Mouse (Mus musculus) hindbrain, embryonic 11.5 days (tissue): ENCODE data around the gene Olfr598. TPM values are rescaled to one million over a fixed set of nuclear protein-coding genes. Genes with fewer than 3 reads are reported as not detected.
"Not testable (repeated sequence)": the region's sequence is repeated elsewhere in the genome, so short reads cannot be mapped to it uniquely, and the experiment has no call there.

Experiments
- ATAC-seq: fragments of 200-750 bp; cut with Nextera tagmentation; 2 replicates; pipeline ENCODE4 v1.8.0; 2017; ENCODE audit warnings: mild to moderate bottlenecking, moderate TSS enrichment, moderate library complexity; ENCODE audit not compliant: low FRiP score
- DNase-seq: peaks from one replicate; pipeline ENCODE4 v3.0.0-alpha.2; 2015; ENCODE audit warnings: low spot score
- H3K27ac ChIP-seq: fragments of 300-500 bp; sonication (generic); 2 replicates; pipeline ENCODE4 v1.5.1; 2014; ENCODE audit warnings: mild to moderate bottlenecking, low read depth, low read length
- H3K27me3 ChIP-seq: fragments of 300-500 bp; sonication (generic); 2 replicates; pipeline ENCODE4 v1.6.1; 2014; ENCODE audit warnings: mild to moderate bottlenecking, low read length, moderate library complexity, mixed read lengths; ENCODE audit not compliant: control insufficient read depth, insufficient read depth
- H3K36me3 ChIP-seq: fragments of 300-500 bp; sonication (generic); 2 replicates; pipeline ENCODE4 v1.6.1; 2014; ENCODE audit warnings: mild to moderate bottlenecking, low read length, moderate library complexity, mixed read lengths; ENCODE audit not compliant: control insufficient read depth, insufficient read depth
- H3K4me1 ChIP-seq: fragments of 300-500 bp; sonication (generic); replicated peaks from 2 replicates; pipeline ENCODE4 v1.6.1; 2014; ENCODE audit warnings: low read length, mixed read lengths; ENCODE audit not compliant: control insufficient read depth, insufficient read depth
- H3K4me2 ChIP-seq: fragments of 300-500 bp; sonication (generic); replicated peaks from 2 replicates; pipeline ENCODE4 v1.6.1; 2014; ENCODE audit warnings: mild to moderate bottlenecking, low read depth, low read length
- H3K4me3 ChIP-seq: fragments of 300-500 bp; sonication (generic); 2 replicates; pipeline ENCODE4 v1.5.1; 2014; ENCODE audit warnings: low read depth, low read length
- H3K9ac ChIP-seq: fragments of 300-500 bp; sonication (generic); 2 replicates; pipeline ENCODE4 v1.6.1; 2014; ENCODE audit warnings: low read depth, low read length
- H3K9me3 ChIP-seq: fragments of 300-500 bp; sonication (generic); 2 replicates; pipeline ENCODE4 v1.6.1; 2016; ENCODE audit warnings: low read length; ENCODE audit not compliant: control insufficient read depth
- WGBS: fragments of 180-500 bp; shearing (Covaris S2); extraction: QIAGEN DNeasy Blood & Tissue Kit; methylation state at CpG from one replicate; pipeline ENCODE4 v1.1.7; 2014; 5-methylcytosine and 5-hydroxymethylcytosine counted together
- polyA plus RNA-seq: library from polyadenylated mRNA; unstranded; fragments of >200 nt; fragmentation: Nextera tagmentation; extraction: Ambion mirVana; gene quantifications from 2 replicates; pipeline ENCODE4 v1.2.1, GENCODE M21; 2014

Olfr598 gene
- polyA plus RNA-seq, result not detected in 2 replicates

DNA sequence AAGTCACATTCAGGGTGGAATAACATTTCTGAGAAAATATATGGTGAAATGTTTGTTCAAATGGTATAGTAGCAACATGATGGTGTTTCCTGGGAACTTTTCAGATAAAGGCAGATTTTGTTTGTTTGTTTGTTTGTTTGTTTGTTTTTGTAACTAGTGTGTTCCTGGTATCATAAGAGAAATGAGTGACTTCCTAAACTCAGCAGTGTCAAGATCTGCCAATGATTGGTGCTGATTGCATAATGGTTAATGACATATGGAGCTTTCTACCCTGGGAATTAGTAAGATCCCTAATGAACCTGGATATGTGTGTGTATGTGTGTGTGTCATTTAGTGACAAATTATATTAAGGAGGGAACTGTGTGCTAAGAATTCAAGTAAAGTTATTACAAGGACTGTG lies at the start of gene Olfr598:
Gene Olfr598 (plus strand): TSS at position 301 of the 400 bp plus-strand sequence.
- no peak for ATAC-seq

DNA sequence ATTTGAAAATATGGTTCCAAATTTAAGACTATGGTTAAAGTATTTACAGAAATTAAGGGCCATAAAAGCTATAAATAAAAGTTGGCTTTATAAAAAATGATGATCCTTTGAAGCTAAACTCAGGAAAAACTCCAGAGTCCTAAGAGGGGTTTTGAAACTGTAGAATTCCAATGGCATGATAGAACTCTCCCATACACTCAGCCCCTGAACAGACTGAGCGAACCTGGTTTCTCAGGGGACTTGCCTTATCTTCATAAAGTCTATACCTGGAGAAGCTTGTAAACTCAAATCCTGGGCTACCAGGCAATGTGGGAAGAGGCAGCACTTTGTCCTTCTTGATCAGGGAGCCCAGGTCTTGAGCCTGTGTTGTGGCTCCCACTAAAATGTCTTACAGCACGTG lies 18.0 kb upstream of the Olfr598 start, which contains the start of gene Olfr596:
Gene Olfr596 (plus strand): TSS at position 301 of the 400 bp plus-strand sequence.
- 94% methylated on average over 2 of the region's 2 CpGs for WGBS
- DNase-seq, H3K36me3 ChIP-seq, H3K4me3 ChIP-seq, H3K27ac ChIP-seq, ATAC-seq, H3K4me2 ChIP-seq, H3K9me3 ChIP-seq, H3K27me3 ChIP-seq, H3K4me1 ChIP-seq, H3K9ac ChIP-seq: not testable (repeated sequence)

More for the DNA sequence above, at the start of gene Olfr598:
- H3K9me3 ChIP-seq, result no peaks in the 10 kb centered on the region
- no peaks in the 10 kb centered on the region for H3K4me1 ChIP-seq
- H3K36me3 ChIP-seq, result no peaks in the 10 kb centered on the region
- no peak within 1 kb of the TSS for H3K4me3 ChIP-seq
- H3K4me2 ChIP-seq, result no peak within 1 kb of the TSS
- no peak for DNase-seq
- no peaks in the 10 kb centered on the region for H3K27me3 ChIP-seq
- no peak within 1 kb of the TSS for H3K9ac ChIP-seq
- no peak within 1 kb of the TSS for H3K27ac ChIP-seq

DNA sequence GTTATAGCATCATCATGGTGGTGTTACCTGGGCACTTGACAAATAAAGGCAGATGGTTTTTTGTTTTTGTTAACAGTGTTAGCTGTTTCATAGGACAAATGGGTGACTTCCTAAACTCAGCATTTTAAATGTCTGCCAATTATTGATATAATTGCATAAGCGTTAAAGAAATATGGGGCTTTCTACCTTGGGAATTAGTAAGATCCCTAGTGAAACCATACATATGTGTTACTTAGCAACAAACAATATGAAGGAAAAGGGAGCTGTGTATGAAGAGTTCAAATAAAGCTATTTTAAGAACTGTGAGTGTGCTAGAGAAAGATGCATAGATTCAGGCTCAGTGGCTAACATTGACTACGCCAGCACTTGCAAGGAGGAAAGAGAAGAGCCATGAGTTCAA lies 7.4 kb upstream of the Olfr598 start, which contains the start of gene Olfr597:
Gene Olfr597 (plus strand): TSS at position 301 of the 400 bp plus-strand sequence.
- not testable (repeated sequence) for H3K36me3 ChIP-seq, ATAC-seq, H3K9me3 ChIP-seq, H3K9ac ChIP-seq, H3K27me3 ChIP-seq, H3K4me1 ChIP-seq, H3K27ac ChIP-seq, H3K4me2 ChIP-seq, DNase-seq, H3K4me3 ChIP-seq
- WGBS, result 91% methylated on average over 2 of the region's 2 CpGs

DNA sequence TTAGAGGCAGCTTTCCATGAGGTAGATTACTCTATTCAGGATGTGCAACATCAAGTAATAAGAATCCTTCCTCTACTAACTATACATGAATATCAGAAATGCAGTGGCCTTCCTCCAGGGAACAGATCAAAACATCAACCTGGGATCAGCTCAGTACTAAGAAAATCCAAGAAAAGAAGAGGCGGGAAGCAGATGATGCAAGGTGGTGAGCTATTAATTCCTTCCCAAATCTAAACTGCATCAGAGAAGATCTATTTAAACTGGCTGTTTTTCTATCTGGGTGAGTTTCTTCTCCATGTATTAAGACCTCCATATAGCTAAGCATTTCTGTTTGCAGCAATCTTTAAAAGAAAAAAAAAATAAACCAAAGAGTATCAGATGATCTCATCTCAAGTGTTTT lies 12.2 kb downstream of the Olfr598 start, which contains the start of gene Olfr599:
Gene Olfr599 (plus strand): TSS at position 301 of the 400 bp plus-strand sequence.
- no peaks in the 10 kb centered on the region for H3K36me3 ChIP-seq
- H3K9me3 ChIP-seq, result no peaks in the 10 kb centered on the region
- no peak within 1 kb of the TSS for H3K4me2 ChIP-seq
- H3K4me3 ChIP-seq, result no peak within 1 kb of the TSS
- no peak within 1 kb of the TSS for H3K27ac ChIP-seq
- H3K27me3 ChIP-seq, result no peaks in the 10 kb centered on the region
- H3K4me1 ChIP-seq, result no peaks in the 10 kb centered on the region
- 92% methylated on average over 1 of the region's 1 CpGs for WGBS
- DNase-seq, result no peak
- no peak within 1 kb of the TSS for H3K9ac ChIP-seq
- ATAC-seq, result no peak

DNA sequence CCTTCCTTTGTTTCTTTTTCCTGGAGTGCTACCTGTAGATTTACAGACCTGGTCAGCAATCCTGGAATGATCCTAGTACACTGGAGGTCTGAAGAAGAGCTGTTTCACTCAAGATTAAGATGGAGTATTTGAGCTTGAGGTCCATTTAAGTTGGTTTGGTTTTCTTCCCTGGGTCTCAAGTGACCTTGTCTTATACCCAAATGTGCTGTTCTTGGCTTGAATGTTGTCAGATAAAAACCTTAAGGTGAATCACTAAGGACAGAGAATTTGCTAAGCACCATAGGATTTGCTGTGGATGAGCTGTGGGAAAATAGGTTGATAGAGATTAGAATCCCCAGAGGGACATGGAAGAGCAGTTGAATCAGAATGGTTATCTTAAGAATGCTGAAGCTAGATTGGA lies 26.2 kb downstream of the Olfr598 start, which contains the start of gene Olfr600:
Gene Olfr600 (minus strand): TSS at position 101 of the 400 bp plus-strand sequence.
- Histone ChIP-seq H3K4me2 (no peak within 1 kb of the TSS), H3K27me3 (no peaks in the 10 kb centered on the region), H3K27ac (no peak within 1 kb of the TSS), H3K4me3 (no peak within 1 kb of the TSS), H3K36me3 (no peaks in the 10 kb centered on the region), H3K9me3 (no peaks in the 10 kb centered on the region), H3K4me1 (no peaks in the 10 kb centered on the region), H3K9ac (no peak within 1 kb of the TSS)
- no peak for DNase-seq
- no peak for ATAC-seq

DNA sequence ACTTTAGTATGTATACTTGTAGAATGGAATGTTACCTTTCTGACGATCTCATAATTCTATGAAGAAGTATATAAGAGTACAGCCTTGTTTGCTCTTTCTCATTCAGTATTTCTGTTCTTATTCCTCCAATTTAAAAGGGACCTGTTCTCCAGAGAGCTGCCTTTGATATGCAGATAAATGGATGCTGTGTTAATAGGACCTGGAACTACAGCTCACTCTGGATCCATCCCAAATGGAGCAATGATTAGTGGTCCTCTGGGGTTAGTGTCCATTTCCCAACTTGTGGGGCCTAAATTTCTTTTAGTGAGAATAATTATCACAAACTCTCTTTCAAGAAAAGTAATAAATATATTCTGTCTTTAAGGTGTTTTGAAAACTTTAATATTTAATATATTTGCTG lies 39.2 kb downstream of the Olfr598 start, which contains the start of gene Olfr601:
Gene Olfr601 (minus strand): TSS at position 101 of the 400 bp plus-strand sequence.
- Histone ChIP-seq H3K4me2 (no peak within 1 kb of the TSS), H3K9ac (no peak within 1 kb of the TSS), H3K4me3 (no peak within 1 kb of the TSS), H3K9me3 (no peaks in the 10 kb centered on the region), H3K4me1 (no peaks in the 10 kb centered on the region), H3K36me3 (no peaks in the 10 kb centered on the region), H3K27ac (no peak within 1 kb of the TSS), H3K27me3 (no peaks in the 10 kb centered on the region)
- no peak for ATAC-seq
- DNase-seq, result no peak
- 91% methylated on average over 1 of the region's 1 CpGs for WGBS

Other genes starting within 250 kb of the Olfr598 start
- gene Olfr584, start 241.7 kb upstream of the Olfr598 start, polyA plus RNA-seq, result not detected in 2 replicates
- not detected in 2 replicates for gene Olfr585, start 225.8 kb upstream of the Olfr598 start, polyA plus RNA-seq
- gene Olfr586, start 197.9 kb upstream of the Olfr598 start, polyA plus RNA-seq, result not detected in 2 replicates
- not detected in 2 replicates for gene Olfr588-ps1, start 182.7 kb upstream of the Olfr598 start, polyA plus RNA-seq
- gene Olfr589, start 167.2 kb upstream of the Olfr598 start, polyA plus RNA-seq, result not detected in 2 replicates
- not detected in 2 replicates for gene Olfr591, start 145.2 kb upstream of the Olfr598 start, polyA plus RNA-seq
- not detected in 2 replicates for gene Olfr592, start 138.8 kb upstream of the Olfr598 start, polyA plus RNA-seq
- gene Olfr593, start 111.7 kb upstream of the Olfr598 start, polyA plus RNA-seq, result not detected in 2 replicates
- not detected in 2 replicates for gene Olfr594, start 106.6 kb upstream of the Olfr598 start, polyA plus RNA-seq
- not detected in 2 replicates for gene Usp17ld, start 71.1 kb upstream of the Olfr598 start, polyA plus RNA-seq
- gene Olfr596, start 17.9 kb upstream of the Olfr598 start, polyA plus RNA-seq, result not detected in 2 replicates
- not detected in 2 replicates for gene Olfr597, start 7.3 kb upstream of the Olfr598 start, polyA plus RNA-seq
- gene Olfr599, start 12.3 kb downstream of the Olfr598 start, polyA plus RNA-seq, result not detected in 2 replicates
- not detected in 2 replicates for gene Olfr600, start 26.1 kb downstream of the Olfr598 start, polyA plus RNA-seq
- not detected in 2 replicates for gene Olfr601, start 39.1 kb downstream of the Olfr598 start, polyA plus RNA-seq
- not detected in 2 replicates for gene Olfr603, start 62.6 kb downstream of the Olfr598 start, polyA plus RNA-seq
- not detected in 2 replicates for gene Usp17lc, start 91.5 kb downstream of the Olfr598 start, polyA plus RNA-seq
- not detected in 2 replicates for gene Olfr605, start 121.9 kb downstream of the Olfr598 start, polyA plus RNA-seq
- gene Olfr606, start 125.5 kb downstream of the Olfr598 start, polyA plus RNA-seq, result not detected in 2 replicates
- gene Olfr607, start 140.6 kb downstream of the Olfr598 start, polyA plus RNA-seq, result not detected in 2 replicates
- not detected in 2 replicates for gene Olfr608, start 146.3 kb downstream of the Olfr598 start, polyA plus RNA-seq
- not detected in 2 replicates for gene Olfr609, start 174.5 kb downstream of the Olfr598 start, polyA plus RNA-seq
- gene Olfr610, start 188.6 kb downstream of the Olfr598 start, polyA plus RNA-seq, result not detected in 2 replicates
- not detected in 2 replicates for gene Olfr611, start 197.3 kb downstream of the Olfr598 start, polyA plus RNA-seq
- gene Olfr612, start 219.1 kb downstream of the Olfr598 start, polyA plus RNA-seq, result not detected in 2 replicates
- not detected in 2 replicates for gene Olfr613, start 224.5 kb downstream of the Olfr598 start, polyA plus RNA-seq
- gene Olfr615, start 232.5 kb downstream of the Olfr598 start, polyA plus RNA-seq, result not detected in 2 replicates
- gene Olfr616, start 245.6 kb downstream of the Olfr598 start, polyA plus RNA-seq, result not detected in 2 replicates
- gene Olfr617, start 249.5 kb downstream of the Olfr598 start, polyA plus RNA-seq, result 0.29 TPM in 1 of 2 replicates, not detected in the other